ENCODE assay signal across 8 mouse cellular contexts in genomic region chr16:18154521-18155171, GRCm38 (mm10). TPM values are rescaled to one million over a fixed set of nuclear protein-coding genes. Genes with fewer than 3 reads are reported as not detected.
A peak's percentile ranks its signal among the peaks of the same experiment; 100 is the strongest.
DNase-seq lines count a peak whose midpoint lies in the region; ATAC-seq and TF ChIP-seq lines count a peak whose summit lies in the region.

No protein-coding gene starts in this region.

- 26% methylated on average over 14 of the region's 14 CpGs for WGBS in lung, embryonic 16.5 days
- 11% methylated on average over 14 of the region's 14 CpGs for WGBS in cerebellum, adult 2 months
- WGBS in neural tube, embryonic 15.5 days, result 26% methylated on average over 14 of the region's 14 CpGs

- H3K4me1 ChIP-seq in lung, embryonic 16.5 days (replicated peaks; ENCODE audit: control insufficient read depth, insufficient read depth, low read length), result peaks cover 4% of the 10 kb centered on the region
- peaks cover 61% of the 10 kb centered on the region for H3K4me1 ChIP-seq in cerebellum, adult 2 months (ENCODE audit: control insufficient read depth, insufficient read depth, low read length)
- H3K4me1 ChIP-seq in neural tube, embryonic 15.5 days, result peaks cover 55% of the 10 kb centered on the region

- no peaks in the 10 kb centered on the region for H3K9me3 ChIP-seq in lung, embryonic 16.5 days (ENCODE audit: control insufficient read depth, low read length)
- H3K9me3 ChIP-seq in neural tube, embryonic 15.5 days (replicated peaks), result no peaks in the 10 kb centered on the region

- H3K27ac ChIP-seq in lung, embryonic 16.5 days (ENCODE audit: low read length), result no peak overlapping the region
- H3K27ac ChIP-seq in cerebellum, adult 2 months (ENCODE audit: insufficient read depth, low read length), result peak overlapping the region; percentile 73
- peak overlapping the region; percentile 75 for H3K27ac ChIP-seq in neural tube, embryonic 15.5 days (replicated peaks)

- H3K4me2 ChIP-seq in lung, embryonic 16.5 days (ENCODE audit: low read depth, low read length), result no peak overlapping the region
- H3K4me2 ChIP-seq in neural tube, embryonic 15.5 days, result no peak overlapping the region

- no peak overlapping the region for H3K4me3 ChIP-seq in lung, embryonic 16.5 days (ENCODE audit: low read length)
- H3K4me3 ChIP-seq in cerebellum, adult 2 months (replicated peaks; ENCODE audit: insufficient read depth, low read depth, low read length), result no peak overlapping the region
- no peak overlapping the region for H3K4me3 ChIP-seq in neural tube, embryonic 15.5 days (replicated peaks)

- H3K27me3 ChIP-seq in lung, embryonic 16.5 days (ENCODE audit: control insufficient read depth, insufficient read depth, low read depth, low read length), result 0 out of 2 replicates have a peak, but pooled peaks cover 2% of the 10 kb centered on the region
- H3K27me3 ChIP-seq in cerebellum, adult 2 months (ENCODE audit: control insufficient read depth, insufficient read depth, low read length), result no peaks in the 10 kb centered on the region
- no peaks in the 10 kb centered on the region for H3K27me3 ChIP-seq in neural tube, embryonic 15.5 days (replicated peaks)

- no peak for TF ChIP-seq CTCF in cerebellum, adult 2 months (IDR thresholded peaks at IDR 0.05; ENCODE audit: borderline replicate concordance, insufficient read depth, low read depth, low read length)

- ATAC-seq in lung, embryonic 16.5 days (ENCODE audit: low read depth), result peak; percentile 26; the same call in 1 of the 2 replicates
- peak; percentile 43; the same call in 1 of the 2 replicates for ATAC-seq in neural tube, embryonic 15.5 days (ENCODE audit: low FRiP score)
- no peak for ATAC-seq in granulocyte monocyte progenitor cell, adult 5-6 weeks (replicated peaks; ENCODE audit: poor library complexity, severe bottlenecking)

- H3K36me3 ChIP-seq in lung, embryonic 16.5 days (ENCODE audit: control insufficient read depth, insufficient read depth, low read length), result no peaks in the 10 kb centered on the region
- H3K36me3 ChIP-seq in neural tube, embryonic 15.5 days, result peaks cover 13% of the 10 kb centered on the region

- intact Hi-C loops in gastrocnemius, postnatal 14 days (cut with DNase I; ENCODE audit: low total_unique reads), result no loop called here

- no peak overlapping the region for H3K9ac ChIP-seq in lung, embryonic 16.5 days (ENCODE audit: low read length)
- no peak overlapping the region for H3K9ac ChIP-seq in neural tube, embryonic 15.5 days (replicated peaks)

- DNase-seq in lung, postnatal 36 days, result no peak
- DNase-seq in cerebellum, adult 2 months, result peak; percentile 78 to 86
- peak; percentile 51 for DNase-seq in gastrocnemius, postnatal 14 days
- DNase-seq in layer of hippocampus, postnatal 25 days (ENCODE audit: extremely low spot score in 1 of 2, low spot score in 1 of 2), result peak; percentile 79 to 83
- no peak for DNase-seq in testis, postnatal 14 days (ENCODE audit: low spot score)

- TF ChIP-seq POLR2A in cerebellum, adult 2 months (IDR thresholded peaks at IDR 0.05; ENCODE audit: borderline replicate concordance, insufficient read depth, low read length), result no peak

RNA-seq across cellular contexts. Expression of gene Rtn4r, which starts 27.2 kb away (rescaled TPM):
- polyA plus RNA-seq in lung, embryonic 16.5 days (2015; fragmentation: Nextera tagmentation; extraction: Ambion mirVana), result 0.35 TPM in 2 replicates
- polyA plus RNA-seq in cerebellum, adult 2 months (2012; rRNA removed), result 82.9 and 97.4 TPM in 2 replicates
- total RNA-seq in gastrocnemius, postnatal 14 days (2021), result under 1 TPM; 0.18 to 0.21 TPM
- 100 to 1,000 TPM; 102 to 111 TPM for total RNA-seq in layer of hippocampus, postnatal 25 days (2021)
- 26.5 and 28.7 TPM in 2 replicates for polyA plus RNA-seq in neural tube, embryonic 15.5 days (2015; fragmentation: Nextera tagmentation; extraction: Ambion mirVana)
- 4.5 and 14.7 TPM in 2 replicates for total RNA-seq in granulocyte monocyte progenitor cell, adult 5-6 weeks (2014; fragmentation: Nextera tagmentation)
- total RNA-seq in granulocyte monocyte progenitor cell, adult 5-6 weeks (2017), result 2.7 and 2.9 TPM in 2 replicates

Comparison
In these comparisons a context has a peak if more than half of its experiments do, and no peak if none do; other contexts are left out.
1. DNase-seq: peak in cerebellum, adult 2 months (2 of 2), gastrocnemius, postnatal 14 days (single experiment) and layer of hippocampus, postnatal 25 days (2 of 2); none in lung, postnatal 36 days (single experiment) and testis, postnatal 14 days (single experiment).
2. RNA of gene Rtn4r, which starts 27.2 kb away (total RNA-seq): 102 to 111 TPM in layer of hippocampus, postnatal 25 days; 2.7 to 14.7 TPM in granulocyte monocyte progenitor cell, adult 5-6 weeks and 0.18 to 0.21 TPM in gastrocnemius, postnatal 14 days; every median in the first group is over 4 times any median in the second.